Mouse (Mus musculus): Measurements from ENCODE around the gene Zfp969. TPM values are rescaled to one million over a fixed set of nuclear protein-coding genes. Genes with fewer than 3 reads are reported as not detected.
"Not testable (repeated sequence)": the region's sequence is repeated elsewhere in the genome, so short reads cannot be mapped to it uniquely, and the experiment has no call there.

Zfp969 gene
- 1 to 10 TPM in 1 of 2 experiments, not detected in 1; 2.1 TPM for total RNA-seq (2021)
- long read RNA-seq, experiment 1 = 0 reads
- long read RNA-seq, experiment 2 = 0 reads

- H3K27ac ChIP-seq; H3K4me3 ChIP-seq; DNase-seq; intact Hi-C loops (cut with DNase I): not testable (repeated sequence)
These were observed at the start of gene Zfp969 for GRCm38 (mm10) chr2:175703546-175703945. Gene Zfp969 (minus strand): TSS chr2:175703646.

GRCm38 (mm10) chr2:175741237-175741636 lies 37.8 kb upstream of the Zfp969 start, which contains the start of gene Gm2007:
Gene Gm2007 (plus strand): TSS chr2:175741537.
- intact Hi-C loops (cut with DNase I) = not testable (repeated sequence)

GRCm38 (mm10) chr2:175643678-175644077 lies 59.8 kb downstream of the Zfp969 start, which contains the start of gene Gm11007:
Gene Gm11007 (plus strand): TSS chr2:175643978.
- DNase-seq; intact Hi-C loops (cut with DNase I): not testable (repeated sequence)

More at GRCm38 (mm10) chr2:175741237-175741636, 37.8 kb upstream of the Zfp969 start, which contains the start of gene Gm2007:
- H3K4me3 ChIP-seq, H3K27ac ChIP-seq, DNase-seq: not testable (repeated sequence)

More at GRCm38 (mm10) chr2:175643678-175644077, 59.8 kb downstream of the Zfp969 start, which contains the start of gene Gm11007:
- H3K4me3 ChIP-seq, H3K27ac ChIP-seq: not testable (repeated sequence)

Other genes with a start within 250 kb of the Zfp969 start
- 1 to 10 TPM; 5.6 to 6.0 TPM for gene Zfp965, start 233.7 kb downstream of the Zfp969 start, total RNA-seq (2021)
- gene Gm11007, start 59.7 kb downstream of the Zfp969 start, total RNA-seq (2021) = not detected
- not detected for gene Gm2007, start 37.9 kb upstream of the Zfp969 start, total RNA-seq (2021)
- 10 to 100 TPM; 13.7 to 14.2 TPM for gene Gm14288, start 97.4 kb upstream of the Zfp969 start, total RNA-seq (2021)
- 10 to 100 TPM; 11.3 to 11.4 TPM for gene Gm6710, start 165.6 kb upstream of the Zfp969 start, total RNA-seq (2021)
- 1 to 10 TPM; 6.1 to 6.9 TPM for gene Zfp966, start 227.5 kb upstream of the Zfp969 start, total RNA-seq (2021)